Mouse (Mus musculus): ENCODE data around the gene Upk1a.

DNA sequence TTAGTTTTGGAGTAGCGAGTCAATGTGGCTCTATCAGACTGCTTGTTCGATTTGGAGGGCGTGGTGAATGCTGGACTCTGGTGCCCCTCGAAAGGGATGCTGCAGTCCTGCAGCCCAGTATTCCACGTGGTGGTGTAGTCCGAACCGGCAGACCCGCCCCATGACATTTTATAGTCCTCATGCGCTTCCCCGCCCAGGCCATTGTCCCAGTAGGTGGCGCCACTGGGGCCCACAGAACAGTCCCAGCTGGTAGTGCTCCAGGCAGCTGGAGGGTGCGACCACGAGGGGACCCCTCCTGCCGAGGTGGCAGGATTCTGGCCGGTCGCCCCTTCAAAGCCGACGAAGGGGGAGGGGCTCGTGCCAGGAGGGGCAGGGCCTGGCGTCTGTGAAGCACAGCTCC, 22.0 kb upstream of the Upk1a start:
- TF ChIP-seq POLR2AphosphoS2 (IDR thresholded peaks at IDR 0.05; ENCODE audit: insufficient read length, low read depth) (no peak), REST (IDR thresholded peaks at IDR 0.05; ENCODE audit: insufficient read depth, insufficient read length) (no peak), POLR2A (IDR thresholded peaks at IDR 0.05; ENCODE audit: insufficient read length, low read depth) (no peak), E2F4 (IDR thresholded peaks at IDR 0.05; ENCODE audit: insufficient read depth) (no peak), MAX (IDR thresholded peaks at IDR 0.05; ENCODE audit: low read depth) (no peak), CEBPB (IDR thresholded peaks at IDR 0.05; ENCODE audit: insufficient read depth, poor library complexity, severe bottlenecking) (no peak), MYOG (IDR thresholded peaks at IDR 0.05; ENCODE audit: control insufficient read depth in 1 of 3, insufficient read depth in 1 of 3, insufficient read length in 2 of 3, low read depth in 2 of 3) (no peak), TCF3 (IDR thresholded peaks at IDR 0.05; ENCODE audit: insufficient read length, low read depth) (no peak)

All from myocyte (in vitro differentiated cells).